Mouse (Mus musculus): ENCODE results near the gene Sertad2.
A peak's percentile ranks its signal among the peaks of the same experiment; 100 is the strongest.

The Sertad2 gene

GRCm38 (mm10) chr11:20549481-20549880 lies 6.4 kb downstream of the Sertad2 start:
- no peak for DNase-seq

- DNase-seq = no peak
Measured at GRCm38 (mm10) chr11:20550196-20550595, 7.1 kb downstream of the Sertad2 start.

GRCm38 (mm10) chr11:20552059-20552458 lies 9.0 kb downstream of the Sertad2 start:
- no peak for DNase-seq

GRCm38 (mm10) chr11:20552758-20553673 lies 10.0 kb downstream of the Sertad2 start:
- DNase-seq = no peak

GRCm38 (mm10) chr11:20555651-20556050 lies 12.6 kb downstream of the Sertad2 start:
- no peak for DNase-seq

GRCm38 (mm10) chr11:20556163-20556911 lies 13.3 kb downstream of the Sertad2 start:
- no peak for DNase-seq

- DNase-seq = no peak
Measured at GRCm38 (mm10) chr11:20559236-20559950, 16.3 kb downstream of the Sertad2 start.

- DNase-seq = no peak
Measured at GRCm38 (mm10) chr11:20559951-20560642, 17.0 kb downstream of the Sertad2 start.

- DNase-seq = peak; percentile 89
Measured at GRCm38 (mm10) chr11:20561323-20562002, 18.4 kb downstream of the Sertad2 start.

- DNase-seq = no peak
Measured at GRCm38 (mm10) chr11:20565057-20565456, 22.0 kb downstream of the Sertad2 start.

GRCm38 (mm10) chr11:20571702-20572413 lies 28.8 kb downstream of the Sertad2 start:
- peak; percentile 16 for DNase-seq

- peak; percentile 54 for DNase-seq
Measured at GRCm38 (mm10) chr11:20576046-20576635, 33.1 kb downstream of the Sertad2 start.

GRCm38 (mm10) chr11:20582758-20583157 lies 39.7 kb downstream of the Sertad2 start:
- DNase-seq = no peak

- no peak for DNase-seq
Measured at GRCm38 (mm10) chr11:20585297-20585696, 42.2 kb downstream of the Sertad2 start.

- no peak for DNase-seq
Measured at GRCm38 (mm10) chr11:20586180-20586579, 43.1 kb downstream of the Sertad2 start.

- DNase-seq = no peak
Measured at GRCm38 (mm10) chr11:20589393-20589792, 46.3 kb downstream of the Sertad2 start.

GRCm38 (mm10) chr11:20592010-20592409 lies 49.0 kb downstream of the Sertad2 start:
- DNase-seq = no peak

- DNase-seq = no peak
Measured at GRCm38 (mm10) chr11:20594229-20595201, 51.5 kb downstream of the Sertad2 start.

GRCm38 (mm10) chr11:20603066-20603812 lies 60.2 kb downstream of the Sertad2 start:
- DNase-seq = peak; percentile 83

Measured in embryo, embryonic 11 days (tissue).